Mouse (Mus musculus): Measurements from ENCODE around the gene Krt25. TPM values are rescaled to one million over a fixed set of nuclear protein-coding genes. Genes with fewer than 3 reads are reported as not detected.
A peak's percentile ranks its signal among the peaks of the same experiment; 100 is the strongest.

Krt25 gene
- not detected in 2 replicates for polyA plus RNA-seq (2012; rRNA removed)
- polyA plus RNA-seq (2014; fragmentation: Nextera tagmentation; extraction: Ambion mirVana): not detected in 2 replicates

DNA sequence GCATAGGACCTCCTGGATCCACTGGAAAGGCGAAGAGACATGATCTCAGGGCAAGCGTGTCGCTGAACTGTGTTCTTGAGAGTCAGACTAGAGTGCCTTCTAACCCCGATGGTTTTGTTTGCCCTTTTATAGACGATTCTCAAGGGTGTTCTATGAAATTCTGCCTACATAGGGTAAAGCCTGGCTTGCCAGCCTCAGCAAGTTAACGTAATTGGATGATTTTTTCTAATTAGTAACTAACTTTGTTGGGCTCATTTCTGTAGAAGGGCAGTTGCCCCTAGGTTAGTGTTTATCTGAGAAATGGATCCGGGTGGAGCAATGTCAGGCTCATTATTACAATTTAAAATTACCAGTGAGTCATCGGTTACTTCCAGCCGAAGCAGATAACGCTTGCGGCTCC is at the start of gene Krt25:
Gene Krt25, minus strand, starts transcription at position 101 of the 400 bp plus-strand sequence.
- Histone ChIP-seq H3K27me3 (ENCODE audit: control insufficient read depth, insufficient read depth, low read length) (no peaks in the 10 kb centered on the region), H3K4me1 (ENCODE audit: control insufficient read depth, insufficient read depth, low read length) (no peaks in the 10 kb centered on the region), H3K9ac (ENCODE audit: low read depth, low read length, severe bottlenecking) (no peak within 1 kb of the TSS), H3K4me2 (replicated peaks; ENCODE audit: low read depth, low read length, severe bottlenecking) (no peak within 1 kb of the TSS), H3K36me3 (ENCODE audit: control insufficient read depth, insufficient read depth, low read length) (no peaks in the 10 kb centered on the region), H3K27ac (replicated peaks; ENCODE audit: low read depth, low read length) (no peak within 1 kb of the TSS), H3K9me3 (ENCODE audit: control insufficient read depth, low read length) (no peaks in the 10 kb centered on the region), H3K4me3 (replicated peaks; ENCODE audit: low read length) (no peak within 1 kb of the TSS)
- ATAC-seq (ENCODE audit: low FRiP score, low read depth) (no peak), DNase-seq (ENCODE audit: low spot score) (no peak)
- 87% methylated on average over 11 of the region's 11 CpGs for WGBS
- TF ChIP-seq POLR2A (IDR thresholded peaks at IDR 0.05; ENCODE audit: borderline replicate concordance, extremely low read depth, insufficient read depth, insufficient read length): no peak

DNA sequence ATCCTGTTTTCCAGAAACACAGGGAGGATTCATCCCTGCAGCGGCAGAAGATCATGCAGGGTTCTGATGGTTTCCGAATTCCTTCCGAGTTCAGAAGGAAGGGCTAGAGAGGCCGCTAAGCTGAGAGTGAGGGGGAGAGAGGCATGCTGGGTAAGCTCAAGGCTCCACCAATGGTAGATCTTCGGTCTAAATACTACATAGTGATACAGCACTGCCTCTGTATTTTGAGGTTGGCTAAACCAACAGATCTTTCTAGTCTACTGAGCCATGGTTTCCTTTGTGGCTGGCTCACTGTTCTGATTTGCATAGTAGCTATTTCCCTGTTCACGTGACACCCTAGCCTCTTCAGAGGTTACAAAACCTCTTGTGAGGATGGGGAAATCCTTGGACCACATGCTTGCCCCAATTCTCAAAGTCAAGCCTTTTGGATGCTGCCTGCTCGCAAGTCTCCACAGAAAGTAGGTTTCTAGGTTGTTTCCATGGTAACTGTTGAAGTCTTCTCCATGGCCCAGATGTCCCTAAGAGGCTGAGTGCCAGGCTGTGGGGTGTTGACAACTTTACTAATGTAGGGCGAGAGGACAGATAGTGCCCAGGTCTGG is 47.2 kb upstream of the Krt25 start:
- no peak for TF ChIP-seq POLR2A (IDR thresholded peaks at IDR 0.05; ENCODE audit: borderline replicate concordance, extremely low read depth, insufficient read depth, insufficient read length)
- no peak overlapping the region for H3K4me3 ChIP-seq (replicated peaks; ENCODE audit: low read length)
- no peaks in the 10 kb centered on the region for H3K4me1 ChIP-seq (ENCODE audit: control insufficient read depth, insufficient read depth, low read length)
- ATAC-seq (ENCODE audit: low FRiP score, low read depth): no peak
- 83% methylated on average over 8 of the region's 8 CpGs for WGBS
- H3K9me3 ChIP-seq (ENCODE audit: control insufficient read depth, low read length): no peaks in the 10 kb centered on the region
- no peak overlapping the region for H3K4me2 ChIP-seq (replicated peaks; ENCODE audit: low read depth, low read length, severe bottlenecking)
- H3K27me3 ChIP-seq (ENCODE audit: control insufficient read depth, insufficient read depth, low read length): no peaks in the 10 kb centered on the region
- DNase-seq (ENCODE audit: low spot score): no peak
- H3K9ac ChIP-seq (ENCODE audit: low read depth, low read length, severe bottlenecking): no peak overlapping the region
- no peaks in the 10 kb centered on the region for H3K36me3 ChIP-seq (ENCODE audit: control insufficient read depth, insufficient read depth, low read length)
- H3K27ac ChIP-seq (replicated peaks; ENCODE audit: low read depth, low read length): no peak overlapping the region

- no peak overlapping the region for H3K9ac ChIP-seq (ENCODE audit: low read depth, low read length, severe bottlenecking)
- DNase-seq (ENCODE audit: low spot score) (peak; percentile 12), ATAC-seq (ENCODE audit: low FRiP score, low read depth) (no peak)
- no peak overlapping the region for H3K4me3 ChIP-seq (replicated peaks; ENCODE audit: low read length)
- no peak for TF ChIP-seq POLR2A (IDR thresholded peaks at IDR 0.05; ENCODE audit: borderline replicate concordance, extremely low read depth, insufficient read depth, insufficient read length)
- H3K4me1 ChIP-seq (ENCODE audit: control insufficient read depth, insufficient read depth, low read length): no peaks in the 10 kb centered on the region
- no peaks in the 10 kb centered on the region for H3K36me3 ChIP-seq (ENCODE audit: control insufficient read depth, insufficient read depth, low read length)
- no peaks in the 10 kb centered on the region for H3K9me3 ChIP-seq (ENCODE audit: control insufficient read depth, low read length)
- H3K4me2 ChIP-seq (replicated peaks; ENCODE audit: low read depth, low read length, severe bottlenecking): no peak overlapping the region
- no peak overlapping the region for H3K27ac ChIP-seq (replicated peaks; ENCODE audit: low read depth, low read length)
- H3K27me3 ChIP-seq (ENCODE audit: control insufficient read depth, insufficient read depth, low read length): no peaks in the 10 kb centered on the region
- WGBS: 8% methylated on average over 3 of the region's 3 CpGs
Observed at GRCm38 (mm10) chr11:99369229-99369628, 46.5 kb upstream of the Krt25 start.

DNA sequence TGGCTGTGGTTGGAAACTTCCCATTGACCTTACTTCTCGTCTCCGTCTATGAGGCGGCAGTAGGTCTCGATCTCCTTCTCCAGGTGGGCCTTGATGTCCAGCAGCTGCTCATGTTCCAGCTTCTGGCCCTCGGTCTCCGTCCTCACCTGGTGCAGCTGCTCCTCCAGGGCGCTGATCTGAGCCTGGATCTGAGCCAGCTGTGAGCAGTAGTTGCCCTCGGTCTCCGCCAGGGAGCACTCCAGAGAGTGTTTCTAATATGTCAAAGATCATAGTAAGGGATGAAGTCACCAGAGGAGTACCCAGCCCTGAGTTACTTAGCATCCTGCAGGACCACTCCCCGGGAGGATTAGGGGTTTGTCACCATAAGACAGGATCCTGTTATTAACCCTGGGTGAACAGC is 44.0 kb upstream of the Krt25 start:
- no peak overlapping the region for H3K27ac ChIP-seq (replicated peaks; ENCODE audit: low read depth, low read length)
- WGBS: 49% methylated on average over 10 of the region's 10 CpGs
- H3K4me3 ChIP-seq (replicated peaks; ENCODE audit: low read length): no peak overlapping the region
- H3K4me2 ChIP-seq (replicated peaks; ENCODE audit: low read depth, low read length, severe bottlenecking): no peak overlapping the region
- no peak for TF ChIP-seq POLR2A (IDR thresholded peaks at IDR 0.05; ENCODE audit: borderline replicate concordance, extremely low read depth, insufficient read depth, insufficient read length)
- ATAC-seq (ENCODE audit: low FRiP score, low read depth) (no peak), DNase-seq (ENCODE audit: low spot score) (no peak)
- H3K36me3 ChIP-seq (ENCODE audit: control insufficient read depth, insufficient read depth, low read length): no peaks in the 10 kb centered on the region
- no peaks in the 10 kb centered on the region for H3K9me3 ChIP-seq (ENCODE audit: control insufficient read depth, low read length)
- H3K4me1 ChIP-seq (ENCODE audit: control insufficient read depth, insufficient read depth, low read length): no peaks in the 10 kb centered on the region
- no peak overlapping the region for H3K9ac ChIP-seq (ENCODE audit: low read depth, low read length, severe bottlenecking)
- H3K27me3 ChIP-seq (ENCODE audit: control insufficient read depth, insufficient read depth, low read length): no peaks in the 10 kb centered on the region

GRCm38 (mm10) chr11:99364412-99364811 is 41.7 kb upstream of the Krt25 start:
- Histone ChIP-seq H3K4me1 (ENCODE audit: control insufficient read depth, insufficient read depth, low read length) (no peaks in the 10 kb centered on the region), H3K36me3 (ENCODE audit: control insufficient read depth, insufficient read depth, low read length) (no peaks in the 10 kb centered on the region), H3K4me2 (replicated peaks; ENCODE audit: low read depth, low read length, severe bottlenecking) (no peak overlapping the region), H3K9ac (ENCODE audit: low read depth, low read length, severe bottlenecking) (no peak overlapping the region), H3K4me3 (replicated peaks; ENCODE audit: low read length) (no peak overlapping the region), H3K9me3 (ENCODE audit: control insufficient read depth, low read length) (no peaks in the 10 kb centered on the region), H3K27ac (replicated peaks; ENCODE audit: low read depth, low read length) (no peak overlapping the region), H3K27me3 (ENCODE audit: control insufficient read depth, insufficient read depth, low read length) (no peaks in the 10 kb centered on the region)
- DNase-seq (ENCODE audit: low spot score) (peak; percentile 43), ATAC-seq (ENCODE audit: low FRiP score, low read depth) (no peak)
- TF ChIP-seq POLR2A (IDR thresholded peaks at IDR 0.05; ENCODE audit: borderline replicate concordance, extremely low read depth, insufficient read depth, insufficient read length): no peak
- 27% methylated on average over 9 of the region's 9 CpGs for WGBS
